ENCODE assay signal across 8 mouse cellular contexts in genomic region chr4:49845612-49845985, GRCm38 (mm10). TPM values are rescaled to one million over a fixed set of nuclear protein-coding genes. Genes with fewer than 3 reads are reported as not detected.
A peak's percentile ranks its signal among the peaks of the same experiment; 100 is the strongest.
DNase-seq lines count a peak whose midpoint lies in the region; ATAC-seq lines count a peak whose summit lies in the region.

TSS of gene Grin3a (minus strand) at chr4:49845744.

- no peaks in the 10 kb centered on the region; the same call in none of the 2 replicates for H3K4me1 ChIP-seq in embryonic facial prominence, embryonic 11.5 days (ENCODE audit: control insufficient read depth, insufficient read depth, low read length)
- peaks cover 19% of the 10 kb centered on the region for H3K4me1 ChIP-seq in limb, embryonic 10.5 days
- peaks cover 14% of the 10 kb centered on the region for H3K4me1 ChIP-seq in neural tube, embryonic 12.5 days

- H3K27ac ChIP-seq in embryonic facial prominence, embryonic 11.5 days (replicated peaks; ENCODE audit: low read depth, low read length): no peak within 1 kb of the TSS
- no peak within 1 kb of the TSS for H3K27ac ChIP-seq in limb, embryonic 10.5 days
- H3K27ac ChIP-seq in neural tube, embryonic 12.5 days: no peak within 1 kb of the TSS

- H3K9ac ChIP-seq in embryonic facial prominence, embryonic 11.5 days (replicated peaks; ENCODE audit: low read length): peak within 1 kb of the TSS; percentile 35
- H3K9ac ChIP-seq in neural tube, embryonic 12.5 days: peak within 1 kb of the TSS; percentile 51

- peak within 1 kb of the TSS; percentile 51 for H3K4me3 ChIP-seq in embryonic facial prominence, embryonic 11.5 days (ENCODE audit: low read depth, low read length)
- peak within 1 kb of the TSS; percentile 61 for H3K4me3 ChIP-seq in limb, embryonic 10.5 days
- H3K4me3 ChIP-seq in neural tube, embryonic 12.5 days: peak within 1 kb of the TSS; percentile 52

- DNase-seq in adrenal gland, adult 18-20 months (ENCODE audit: low spot score in 2 of 2): peak; percentile 20 to 32
- DNase-seq in adrenal gland, adult 8-10 months: no peak
- peak; percentile 77 for DNase-seq in embryonic facial prominence, embryonic 11.5 days (ENCODE audit: low spot score)
- peak; percentile 2 to 5 for DNase-seq in heart, adult 9 months (ENCODE audit: low spot score in 2 of 2)
- DNase-seq in kidney, adult 9 months: peak; percentile 15
- peak; percentile 74 for DNase-seq in limb, embryonic 10.5 days (ENCODE audit: low spot score)
- no peak for DNase-seq in c-Kit-positive CD71-positive TER-119-positive erythroid progenitor cells, embryonic 14.5 days (ENCODE audit: low spot score)

- no peaks in the 10 kb centered on the region for H3K9me3 ChIP-seq in embryonic facial prominence, embryonic 11.5 days (replicated peaks; ENCODE audit: control insufficient read depth, low read length)
- no peaks in the 10 kb centered on the region for H3K9me3 ChIP-seq in limb, embryonic 10.5 days (replicated peaks)
- no peaks in the 10 kb centered on the region for H3K9me3 ChIP-seq in neural tube, embryonic 12.5 days

- no peaks in the 10 kb centered on the region for H3K36me3 ChIP-seq in embryonic facial prominence, embryonic 11.5 days (replicated peaks; ENCODE audit: control insufficient read depth, insufficient read depth, low read depth, low read length)
- H3K36me3 ChIP-seq in limb, embryonic 10.5 days: no peaks in the 10 kb centered on the region
- no peaks in the 10 kb centered on the region for H3K36me3 ChIP-seq in neural tube, embryonic 12.5 days

- H3K27me3 ChIP-seq in embryonic facial prominence, embryonic 11.5 days (ENCODE audit: control insufficient read depth, insufficient read depth, low read length): peaks cover 23% of the 10 kb centered on the region
- H3K27me3 ChIP-seq in limb, embryonic 10.5 days (ENCODE audit: low read depth, poor library complexity, severe bottlenecking): peaks cover 59% of the 10 kb centered on the region
- peaks cover 34% of the 10 kb centered on the region for H3K27me3 ChIP-seq in neural tube, embryonic 12.5 days (replicated peaks)

- WGBS in embryonic facial prominence, embryonic 11.5 days: under 1% methylated on average over 24 of the region's 25 CpGs
- WGBS in limb, embryonic 10.5 days: under 1% methylated on average over 25 of the region's 25 CpGs
- under 1% methylated on average over 25 of the region's 25 CpGs for WGBS in neural tube, embryonic 12.5 days

- ATAC-seq in embryonic facial prominence, embryonic 11.5 days (replicated peaks; ENCODE audit: insufficient number of reproducible peaks, low FRiP score, low TSS enrichment, low read depth): peak; percentile 90
- peak; percentile 91 for ATAC-seq in neural tube, embryonic 12.5 days (ENCODE audit: low FRiP score, low read depth)

- peak within 1 kb of the TSS; percentile 93 for H3K4me2 ChIP-seq in embryonic facial prominence, embryonic 11.5 days (ENCODE audit: low read depth, low read length)
- H3K4me2 ChIP-seq in neural tube, embryonic 12.5 days (replicated peaks): peak within 1 kb of the TSS; percentile 90

RNA-seq across cellular contexts. Expression of gene Grin3a, which starts in this region (rescaled TPM):
- under 1 TPM; 0.26 to 0.40 TPM for total RNA-seq in adrenal gland, adult 18-20 months (2021)
- under 1 TPM; 0.42 to 0.78 (median 0.60) TPM for total RNA-seq in adrenal gland, adult 8-10 months (2022)
- polyA plus RNA-seq in embryonic facial prominence, embryonic 11.5 days (2014; fragmentation: Nextera tagmentation; extraction: Ambion mirVana): 1.1 and 1.6 TPM in 2 replicates
- 0.21 and 0.60 TPM in 2 replicates for polyA plus RNA-seq in limb, embryonic 10.5 days (2016; fragmentation: Nextera tagmentation; extraction: Ambion mirVana)
- polyA plus RNA-seq in neural tube, embryonic 12.5 days (2016; fragmentation: Nextera tagmentation; extraction: Ambion mirVana): 4.6 and 4.9 TPM in 2 replicates

Comparison
In these comparisons a context has a peak if more than half of its experiments do, and no peak if none do; other contexts are left out.
1. Peak in DNase-seq in adrenal gland, adult 18-20 months; RNA of the gene not detected or under 1 TPM.
2. Peak in DNase-seq and H3K4me3 ChIP-seq in limb, embryonic 10.5 days; RNA of the gene not detected or under 1 TPM.
3. DNase-seq: peak in embryonic facial prominence, embryonic 11.5 days (single experiment), heart, adult 9 months (2 of 2) and kidney, adult 9 months (single experiment); none in adrenal gland, adult 8-10 months (single experiment) and c-Kit-positive CD71-positive TER-119-positive erythroid progenitor cells, embryonic 14.5 days (single experiment).
4. Peak in every context shown above with its lines, with median percentiles within 50 percentile points of each other: H3K4me3 ChIP-seq.